Mouse (Mus musculus) layer of hippocampus, postnatal 10 days (tissue): Measurements from ENCODE around the gene Serpina3i. TPM values are rescaled to one million over a fixed set of nuclear protein-coding genes. Genes with fewer than 3 reads are reported as not detected.
A peak's percentile ranks its signal among the peaks of the same experiment; 100 is the strongest.
"Not testable (repeated sequence)": the region's sequence is repeated elsewhere in the genome, so short reads cannot be mapped to it uniquely, and the experiment has no call there.

Source experiments
- DNase-seq, 2 experiments: peaks; one replicate each; pipeline ENCODE4 v3.0.0; 2021; ENCODE audit warnings: low spot score in 2 of 2
- long read RNA-seq: library from polyadenylated mRNA; stranded (forward); transcript quantifications from one replicate; pipeline ENCODE4 v2.0.0, GENCODE M21; 2023
- total RNA-seq, 2 experiments: library from RNA; stranded (reverse); gene quantifications; 2 replicates each; pipeline ENCODE4 v1.2.3; 2021

The Serpina3i gene
- total RNA-seq, result not detected
- long read RNA-seq, result 0 reads

DNA sequence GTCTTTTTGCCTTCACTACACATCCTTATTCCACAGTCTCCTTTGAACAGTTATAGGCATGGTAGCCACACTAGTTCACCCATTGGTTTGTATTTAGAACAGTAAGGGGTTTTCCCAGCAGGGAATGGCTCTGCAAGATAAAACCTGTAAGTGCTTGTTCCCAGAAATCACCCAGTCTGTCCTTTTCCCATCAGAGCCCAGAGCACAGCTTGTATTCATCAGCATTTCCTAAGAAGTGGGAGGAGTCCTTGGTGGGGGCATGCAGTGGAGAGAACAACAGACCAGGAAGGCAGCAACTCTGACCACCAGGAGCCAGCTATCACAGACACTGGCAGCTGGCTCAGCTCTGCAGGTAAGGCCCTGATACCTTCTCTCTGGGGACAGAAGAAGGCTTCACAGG, at the start of gene Serpina3i:
Gene Serpina3i (plus strand): TSS at position 260 of the 400 bp plus-strand sequence.
- no peak for DNase-seq

DNA sequence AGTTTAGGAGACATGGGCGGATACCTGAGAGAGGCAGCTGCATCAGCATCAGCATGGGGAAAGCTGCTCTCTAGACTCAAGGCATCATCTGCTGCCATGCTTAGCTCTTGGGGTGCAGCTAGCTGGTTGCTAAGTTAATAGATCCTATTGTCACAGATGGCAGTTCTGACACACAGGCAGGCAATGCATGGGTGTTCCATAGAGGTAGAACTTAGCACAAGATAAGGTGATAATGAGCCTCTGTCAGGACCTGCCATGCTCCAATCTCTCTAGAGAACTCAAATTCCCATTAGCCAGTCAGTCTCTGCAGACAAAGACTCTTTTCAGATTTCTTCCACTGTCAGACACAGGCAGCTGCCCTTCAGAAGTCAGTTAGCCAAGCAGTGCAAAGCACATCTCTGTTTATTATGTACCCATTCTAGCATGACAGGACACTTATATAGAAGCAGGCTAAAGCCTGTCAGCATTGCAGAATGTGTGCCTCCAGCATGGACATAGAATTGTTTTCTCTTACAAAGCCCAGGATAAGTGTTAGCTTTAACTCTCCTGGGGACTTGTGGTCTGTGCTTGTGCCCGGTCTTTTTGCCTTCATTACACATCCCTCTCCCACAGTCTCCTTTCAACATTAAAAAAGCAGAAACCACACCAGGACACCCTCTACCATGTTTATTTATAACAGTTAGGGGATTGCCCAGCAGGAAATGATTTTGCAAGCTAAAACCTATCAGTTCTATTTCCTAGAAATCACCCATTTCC, 49.1 kb upstream of the Serpina3i start:
- DNase-seq, result peak in 1 of 2 experiments; percentile 24

DNA sequence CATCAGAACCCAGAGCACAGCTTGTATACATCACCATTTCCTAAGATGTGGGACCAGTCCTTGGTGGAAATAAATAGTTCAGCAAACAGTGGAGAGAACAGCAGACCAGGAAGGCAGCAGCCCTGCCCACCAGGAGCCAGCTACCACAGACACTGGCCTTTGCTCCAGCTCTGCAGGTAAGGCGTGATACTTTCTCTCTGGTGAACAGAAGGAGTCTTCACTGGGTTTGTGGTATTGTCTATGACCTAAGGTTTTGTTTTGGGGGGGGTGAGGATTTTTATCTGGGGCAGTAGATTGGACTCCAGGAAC, 48.5 kb upstream of the Serpina3i start, which contains the start of gene Serpina3f:
Gene Serpina3f (plus strand): TSS at position 100 of the 309 bp plus-strand sequence.
- no peak for DNase-seq

- no peak for DNase-seq
Measured at GRCm38 (mm10) chr12:104215249-104215648, 47.7 kb upstream of the Serpina3i start.

DNA sequence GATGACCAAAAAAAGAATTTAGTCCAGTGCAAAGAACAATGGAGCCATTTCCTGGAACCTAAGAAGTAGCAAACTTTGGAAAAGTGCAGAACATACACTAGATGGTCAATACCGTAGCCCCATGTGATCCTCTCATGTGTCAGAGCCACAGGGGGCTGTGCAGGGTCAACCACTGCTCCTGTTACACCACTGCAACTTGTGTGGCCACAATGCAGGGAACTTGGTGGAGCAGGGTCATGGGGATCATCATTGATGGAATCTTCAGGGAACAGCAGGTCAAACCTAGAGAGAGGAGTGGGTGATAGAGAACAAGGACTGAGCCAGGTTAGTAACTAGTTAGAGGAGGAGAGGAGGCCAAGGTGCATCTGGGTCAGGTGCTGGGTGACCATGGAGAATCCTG, 41.3 kb upstream of the Serpina3i start:
- DNase-seq, result no peak

DNA sequence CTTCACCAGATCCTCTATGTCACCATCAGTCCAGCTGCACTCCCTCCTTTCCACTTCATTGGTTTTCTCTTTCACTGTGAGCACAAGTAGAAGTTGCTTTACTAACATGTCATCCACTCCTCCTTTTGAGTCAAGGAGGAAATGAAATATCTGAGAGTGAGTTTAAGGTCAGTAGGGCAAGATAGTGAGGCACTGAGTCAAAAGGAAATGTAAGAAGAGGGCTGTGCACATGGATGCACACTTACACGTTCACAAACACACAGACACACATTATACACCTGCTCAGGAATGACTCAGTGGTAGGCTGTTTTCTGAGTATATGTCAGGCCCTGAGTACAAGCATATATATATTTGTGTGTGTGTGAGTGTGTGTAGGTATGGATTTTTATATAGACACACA, 39.2 kb upstream of the Serpina3i start:
- no peak for DNase-seq

- no peak for DNase-seq
Measured at GRCm38 (mm10) chr12:104224598-104225300, 38.2 kb upstream of the Serpina3i start.

DNA sequence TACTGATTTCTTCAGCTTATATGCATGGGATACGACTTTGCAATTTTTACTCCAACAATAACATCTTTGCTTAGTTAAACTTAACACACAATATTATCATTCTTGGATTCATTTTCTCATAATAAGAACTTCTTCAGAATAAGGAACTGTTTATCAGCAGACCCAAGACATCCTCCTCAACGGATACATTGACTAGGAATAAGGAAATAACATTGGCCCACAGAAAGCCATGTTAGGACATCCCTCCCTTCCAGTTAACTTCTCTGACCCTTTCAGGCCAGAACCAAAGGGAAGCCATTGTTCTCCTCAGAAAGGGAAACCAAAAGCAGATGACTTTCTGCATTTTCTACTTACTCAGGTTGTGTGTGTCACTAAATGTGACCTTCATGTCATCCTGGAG, 32.2 kb upstream of the Serpina3i start:
- no peak for DNase-seq

GRCm38 (mm10) chr12:104235915-104236314, 27.0 kb upstream of the Serpina3i start, which contains the start of gene Serpina3g:
Gene Serpina3g (plus strand): TSS chr12:104236245.
- no peak for DNase-seq

DNA sequence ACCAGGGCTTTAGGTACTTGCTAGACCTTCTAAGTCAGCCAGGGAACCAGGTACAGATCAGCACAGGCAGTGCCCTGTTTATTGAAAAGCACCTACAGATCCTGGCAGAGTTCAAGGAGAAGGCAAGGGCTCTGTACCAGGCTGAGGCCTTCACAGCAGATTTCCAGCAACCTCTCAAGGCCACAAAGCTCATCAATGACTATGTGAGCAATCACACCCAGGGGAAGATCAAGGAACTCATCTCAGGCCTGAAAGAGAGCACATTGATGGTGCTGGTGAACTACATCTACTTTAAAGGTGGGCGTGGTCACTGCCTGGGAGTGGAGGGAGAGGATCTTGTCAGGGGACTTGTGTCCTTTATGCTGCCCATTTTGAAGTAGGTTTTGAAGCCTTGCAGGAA, 24.9 kb upstream of the Serpina3i start:
- DNase-seq, result not testable (repeated sequence)

DNA sequence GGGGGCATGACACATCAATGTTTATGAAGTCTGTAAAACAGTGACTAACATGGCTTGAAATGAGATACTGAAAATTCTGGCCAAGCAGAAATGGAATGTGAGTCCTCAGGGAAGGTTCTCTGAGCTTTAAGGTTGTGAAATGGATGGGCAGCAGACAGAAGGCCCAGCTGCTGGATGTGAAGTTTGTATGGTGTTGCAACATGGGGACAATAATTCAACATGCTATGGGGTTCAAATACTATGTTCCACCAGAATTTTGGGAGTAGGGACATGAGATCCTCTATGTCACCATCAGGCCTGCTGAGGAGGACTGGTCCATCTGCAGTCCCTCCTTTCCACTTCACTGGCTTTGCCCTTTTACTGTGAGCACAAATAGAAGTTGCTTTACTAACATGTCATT, 19.6 kb upstream of the Serpina3i start:
- DNase-seq, result no peak

GRCm38 (mm10) chr12:104245092-104245491, 17.8 kb upstream of the Serpina3i start:
- DNase-seq, result peak; percentile 46 to 61

DNA sequence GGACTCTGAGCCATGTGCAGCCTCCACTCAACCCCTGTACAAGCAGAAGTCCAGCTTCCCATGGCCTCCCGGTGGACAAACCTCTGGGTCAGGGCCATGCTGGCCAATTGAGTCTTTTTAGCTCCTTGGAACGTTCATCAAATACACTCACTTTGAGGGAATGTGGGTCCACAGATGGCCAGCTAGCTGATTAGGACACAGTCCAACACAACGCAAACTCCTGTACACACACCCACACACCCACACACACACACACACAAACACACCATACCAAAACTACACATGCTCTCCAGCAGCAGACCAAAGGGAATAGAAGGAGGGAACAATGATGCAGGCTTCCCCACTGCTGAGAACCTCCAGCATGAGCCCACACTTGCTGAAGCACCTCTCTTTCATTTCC, 17.3 kb upstream of the Serpina3i start:
- peak in 1 of 2 experiments; percentile 10 for DNase-seq

DNA sequence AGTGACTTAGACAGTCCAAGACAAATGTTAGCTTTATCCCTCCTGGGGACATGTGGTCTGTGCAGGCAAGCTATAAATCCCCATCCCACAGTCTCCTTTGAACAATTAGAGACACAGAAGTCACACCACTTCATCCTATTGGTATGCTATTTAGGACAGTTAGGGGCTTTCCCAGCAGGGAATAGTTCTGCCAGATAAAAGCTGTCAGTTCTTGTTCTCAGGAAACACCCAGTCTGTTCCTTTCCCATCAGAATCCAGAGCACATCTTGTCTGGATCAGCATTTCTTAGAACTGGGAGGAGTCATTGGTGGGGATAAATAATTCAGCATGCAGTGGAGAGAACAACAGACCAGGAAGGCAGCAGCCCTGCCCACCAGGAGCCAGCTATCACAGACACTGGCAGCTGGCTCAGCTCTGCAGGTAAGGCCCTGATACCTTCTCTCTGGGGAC, 15.3 kb upstream of the Serpina3i start:
- DNase-seq, result no peak

DNA sequence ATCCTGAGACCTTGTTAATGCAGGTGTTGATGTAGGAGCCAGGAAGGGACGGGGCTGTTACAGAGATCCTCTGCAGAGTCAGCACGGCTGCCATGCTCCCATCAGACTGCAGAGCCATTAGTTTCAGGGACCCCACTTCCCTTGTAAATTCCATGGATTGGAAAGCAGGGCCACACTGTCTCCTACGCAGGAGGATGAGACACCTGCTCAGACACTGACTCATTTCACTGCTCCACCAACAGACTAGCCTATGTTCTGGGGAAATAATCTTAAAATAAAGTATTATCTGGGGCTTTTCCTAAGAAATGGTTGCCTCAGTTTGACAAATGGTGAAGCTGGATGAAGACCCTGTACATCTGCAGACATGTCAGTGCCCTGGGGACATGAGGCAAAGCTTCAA, 14.7 kb upstream of the Serpina3i start:
- DNase-seq, result no peak

GRCm38 (mm10) chr12:104261041-104261440, 1.9 kb upstream of the Serpina3i start:
- DNase-seq, result no peak

DNA sequence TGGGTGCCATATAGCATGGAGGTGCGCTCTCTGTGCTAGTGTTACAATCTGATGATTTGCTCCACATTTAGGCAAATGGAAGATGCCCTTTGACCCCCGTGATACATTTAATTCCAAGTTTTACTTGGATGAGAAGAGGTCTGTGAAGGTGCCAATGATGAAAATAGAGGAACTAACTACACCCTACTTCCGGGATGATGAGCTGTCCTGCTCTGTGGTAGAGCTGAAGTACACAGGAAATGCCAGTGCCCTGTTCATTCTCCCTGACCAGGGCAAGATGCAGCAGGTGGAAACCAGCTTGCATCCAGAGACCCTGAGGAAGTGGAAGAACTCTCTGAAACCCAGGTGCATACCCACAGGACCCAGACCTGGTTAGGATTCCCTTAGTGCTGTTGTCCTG, 3.5 kb downstream of the Serpina3i start:
- no peak for DNase-seq

DNA sequence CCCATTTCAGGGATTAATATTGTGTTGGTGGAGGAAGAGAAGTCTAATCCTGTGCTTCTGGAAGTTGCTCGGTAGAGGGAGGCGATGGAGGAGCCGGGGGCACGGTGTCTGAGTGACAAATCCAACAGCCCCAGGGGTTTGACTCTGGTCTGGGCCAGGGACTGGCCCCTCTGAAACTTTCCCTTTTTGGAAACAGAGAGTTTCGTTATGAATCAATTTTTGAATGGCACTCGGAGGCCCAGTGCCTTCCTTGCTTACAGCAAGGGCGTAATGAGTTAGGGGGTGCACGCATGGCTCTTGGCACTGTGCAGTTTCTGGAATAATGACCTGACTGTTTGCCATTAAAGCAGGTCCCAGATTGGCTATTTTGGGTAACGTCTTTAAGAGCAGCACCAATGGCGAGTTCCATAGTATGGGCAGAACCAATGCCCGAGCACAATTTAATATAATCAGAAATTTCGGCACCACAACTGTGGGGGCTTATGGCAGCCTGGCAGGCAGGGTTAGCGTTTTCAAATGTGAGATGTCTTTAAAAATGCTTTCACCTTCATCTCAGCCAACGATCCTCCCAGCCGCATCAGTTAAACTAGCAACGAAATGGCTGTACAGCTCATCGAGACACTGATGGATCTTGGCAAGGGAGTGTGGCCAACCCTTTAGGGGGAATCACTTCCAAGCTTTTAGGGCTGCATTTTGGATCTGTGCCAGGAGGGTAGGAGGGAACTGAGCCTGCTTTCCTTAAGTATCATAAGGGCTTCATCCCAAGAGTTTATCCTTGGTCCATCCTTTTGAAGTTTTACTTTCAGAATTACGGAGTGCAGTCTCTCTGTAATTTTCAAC, 15.5 kb downstream of the Serpina3i start:
- no peak for DNase-seq

DNA sequence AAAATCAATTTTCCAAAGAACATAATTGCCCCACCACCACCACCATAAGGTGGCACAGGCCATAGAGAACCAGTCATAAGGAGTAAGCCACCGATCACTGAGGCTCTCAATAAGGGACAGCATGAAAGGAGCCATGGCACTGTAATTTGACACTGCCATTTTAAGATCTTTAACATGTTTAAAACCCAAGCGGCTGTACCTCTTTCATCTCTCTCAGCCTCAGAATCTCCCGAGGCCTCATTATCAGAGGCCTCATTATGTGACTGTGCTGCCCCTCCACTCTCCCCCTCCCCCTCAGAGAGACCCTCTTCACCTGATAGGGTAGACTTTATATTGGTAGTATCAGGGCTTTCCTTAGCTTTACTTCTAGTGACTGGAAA, 16.1 kb downstream of the Serpina3i start:
- no peak for DNase-seq

- no peak for DNase-seq
Measured at GRCm38 (mm10) chr12:104283380-104283779, 20.5 kb downstream of the Serpina3i start.

DNA sequence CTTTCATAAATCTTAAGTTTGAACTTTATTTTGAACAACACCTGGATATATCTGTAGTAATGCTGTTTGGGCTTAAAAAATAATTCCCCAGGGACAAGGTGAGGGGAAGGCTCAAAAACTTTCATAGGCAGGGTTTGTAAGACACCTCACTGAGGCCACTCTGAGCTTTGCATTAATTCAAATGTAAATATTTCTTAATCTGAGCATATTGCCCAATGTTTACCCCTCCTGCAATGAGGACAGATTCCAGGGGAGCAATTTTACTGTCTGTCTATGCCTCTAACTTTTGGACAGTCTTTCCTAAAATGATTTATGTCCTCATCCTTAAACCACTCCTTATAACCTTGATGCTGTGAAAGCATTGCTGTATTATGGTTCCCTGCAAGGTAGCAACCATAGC, 25.4 kb downstream of the Serpina3i start:
- no peak for DNase-seq

DNA sequence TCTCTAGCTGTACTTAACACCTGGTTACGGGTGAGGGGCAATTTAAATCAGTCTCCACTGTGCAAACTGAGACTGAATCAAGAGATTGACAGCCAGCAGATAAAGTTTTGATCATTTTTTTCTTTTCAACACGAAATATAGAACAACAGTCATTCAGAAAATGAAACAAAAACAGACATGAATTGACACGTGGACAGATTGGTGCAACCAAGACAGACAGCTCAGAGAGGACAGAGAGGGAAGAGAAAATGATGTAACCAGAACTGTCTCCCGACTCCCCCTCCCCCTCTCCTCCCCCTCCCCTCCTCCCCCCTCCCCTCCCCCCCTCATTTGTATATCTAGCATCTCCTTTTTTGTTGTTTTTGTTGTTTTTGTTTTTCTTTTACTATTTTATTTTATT, 26.9 kb downstream of the Serpina3i start:
- no peak for DNase-seq
